Mouse (Mus musculus) retina, postnatal 7 days (tissue): ENCODE measurements around the gene Zfp568.

Source experiments
- DNase-seq: peaks from one replicate; pipeline ENCODE4 v3.0.0-alpha.2; 2012; ENCODE audit warnings: low read depth, low spot score

The Zfp568 gene

GRCm38 (mm10) chr7:29989031-29989430 lies 5.3 kb downstream of the Zfp568 start:
- no peak for DNase-seq

GRCm38 (mm10) chr7:29992698-29993097 lies 8.9 kb downstream of the Zfp568 start:
- DNase-seq, result no peak

DNA sequence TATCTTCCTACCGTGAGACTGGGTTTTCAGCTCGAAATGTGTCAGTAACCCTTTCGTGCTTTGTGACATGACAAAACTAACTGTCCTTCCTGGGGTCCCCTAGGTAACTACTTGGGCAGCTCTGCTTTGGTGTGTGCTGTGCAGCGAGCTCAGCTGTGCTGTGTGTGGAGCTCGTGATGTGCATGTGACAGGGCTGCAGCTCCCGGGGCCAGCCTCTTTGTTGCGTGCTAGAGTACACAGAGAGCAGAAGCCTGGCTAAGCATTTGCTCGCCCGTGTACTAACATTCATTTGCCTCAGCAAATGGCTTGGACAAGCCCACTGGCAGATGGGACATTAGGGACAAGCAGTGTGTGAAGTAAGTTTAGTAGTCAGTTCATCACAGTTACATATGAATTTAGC lies 9.6 kb downstream of the Zfp568 start:
- no peak for DNase-seq

DNA sequence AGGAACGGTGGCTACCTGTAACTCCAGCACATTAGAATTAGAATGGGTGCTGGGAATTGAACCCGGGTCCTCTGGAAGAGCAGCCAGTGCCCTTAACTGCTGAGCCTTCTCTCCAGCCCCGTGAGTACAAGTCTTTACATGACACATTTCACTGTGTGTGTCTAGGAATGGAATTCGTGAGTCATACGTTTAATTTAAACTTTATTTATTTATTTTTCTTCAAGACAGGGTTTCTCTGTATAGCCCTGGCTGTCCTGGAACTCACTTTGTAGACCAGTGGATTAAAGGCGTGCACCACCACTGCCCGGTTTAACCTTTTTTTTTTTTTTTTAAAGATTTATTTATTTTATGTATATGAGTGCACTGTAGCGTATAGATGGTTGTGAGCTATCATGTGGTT lies 11.4 kb downstream of the Zfp568 start:
- no peak for DNase-seq

GRCm38 (mm10) chr7:30000601-30001000 lies 16.8 kb downstream of the Zfp568 start:
- DNase-seq, result no peak

GRCm38 (mm10) chr7:30007601-30008000 lies 23.8 kb downstream of the Zfp568 start:
- no peak for DNase-seq

- no peak for DNase-seq
These were observed 24.4 kb downstream of the Zfp568 start for GRCm38 (mm10) chr7:30008020-30008690.

DNA sequence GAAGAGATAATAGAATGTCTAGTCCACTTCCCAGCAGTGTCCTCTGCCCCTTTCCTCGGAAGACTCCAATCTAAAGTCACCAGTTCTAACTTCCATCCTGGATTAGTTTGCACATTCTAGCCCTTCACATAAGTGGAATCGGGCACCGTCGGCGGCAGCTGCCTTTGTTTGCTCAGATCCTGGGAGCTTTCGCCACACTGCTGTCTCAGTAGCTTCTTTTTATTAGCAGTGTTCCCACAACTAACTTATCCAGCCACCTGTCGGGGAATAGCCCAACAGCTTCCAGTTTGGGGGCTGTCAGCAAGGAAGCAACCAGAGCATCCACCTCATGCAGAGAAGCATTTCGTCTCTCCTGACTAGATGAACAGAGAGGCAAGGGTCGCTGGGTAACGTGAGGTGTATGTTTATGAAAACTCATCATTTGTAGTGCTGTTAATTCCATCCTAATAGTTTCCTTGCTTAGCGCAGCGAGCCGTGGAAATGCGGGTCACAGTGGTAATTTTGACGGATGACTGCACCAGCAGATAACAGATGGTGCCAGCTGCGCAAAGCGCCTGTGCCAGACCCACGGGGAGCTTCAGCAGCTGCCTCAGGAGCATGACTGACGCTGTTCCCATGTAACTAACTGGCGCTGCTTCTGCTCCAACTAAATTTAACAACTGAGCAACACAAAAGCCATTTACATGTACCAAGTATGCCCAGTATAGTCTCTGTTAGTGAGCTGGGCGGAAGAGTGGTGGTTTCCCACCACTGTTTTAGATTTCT lies 25.7 kb downstream of the Zfp568 start:
- peak; percentile 56 for DNase-seq

- no peak for DNase-seq
These were observed 26.9 kb downstream of the Zfp568 start for GRCm38 (mm10) chr7:30010551-30011195.

- DNase-seq, result peak; percentile 60
These were observed 29.2 kb downstream of the Zfp568 start for GRCm38 (mm10) chr7:30012956-30013363.

- no peak for DNase-seq
These were observed 33.5 kb downstream of the Zfp568 start for GRCm38 (mm10) chr7:30017226-30017625.

- no peak for DNase-seq
These were observed 35.8 kb downstream of the Zfp568 start for GRCm38 (mm10) chr7:30019543-30019942.

- DNase-seq, result no peak
These were observed 39.6 kb downstream of the Zfp568 start for GRCm38 (mm10) chr7:30023324-30023723.

DNA sequence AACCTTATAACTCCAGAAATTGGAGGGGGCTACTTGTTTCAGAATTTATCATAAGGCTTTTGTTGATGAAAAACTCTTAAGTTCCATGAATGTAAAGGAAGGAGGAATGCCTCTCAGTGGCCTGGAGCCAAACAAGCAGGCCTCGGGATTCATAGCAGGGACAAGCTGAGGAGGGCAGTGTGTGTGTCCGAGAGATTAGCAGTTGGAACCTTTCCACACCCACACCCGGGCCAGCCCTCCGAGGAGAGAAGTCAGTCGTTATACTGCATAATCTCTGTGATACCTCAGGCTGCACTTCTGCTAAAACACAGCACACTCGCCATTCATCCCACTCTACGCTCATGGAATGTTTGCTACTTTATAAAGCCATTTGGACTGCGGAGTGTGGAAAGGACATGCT lies 40.0 kb downstream of the Zfp568 start:
- no peak for DNase-seq

DNA sequence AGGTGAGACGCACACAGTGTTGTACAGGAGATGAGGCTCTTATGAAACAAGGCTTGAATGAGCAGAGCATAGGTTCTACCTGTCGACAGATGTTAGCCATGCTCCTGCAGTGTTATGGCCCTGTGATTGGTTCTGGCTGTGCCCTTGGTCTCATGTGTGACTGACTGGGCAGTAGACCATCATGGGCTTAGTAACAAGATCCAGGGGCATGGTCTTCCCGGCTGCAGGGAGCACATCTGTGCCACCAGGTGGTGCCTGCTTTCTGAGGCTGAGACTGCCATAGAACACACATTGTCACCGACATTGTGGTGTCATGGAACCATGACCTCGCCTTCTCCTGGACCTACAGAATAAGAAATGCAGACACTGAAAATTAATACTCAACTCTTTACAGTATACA lies 41.6 kb downstream of the Zfp568 start:
- no peak for DNase-seq

DNA sequence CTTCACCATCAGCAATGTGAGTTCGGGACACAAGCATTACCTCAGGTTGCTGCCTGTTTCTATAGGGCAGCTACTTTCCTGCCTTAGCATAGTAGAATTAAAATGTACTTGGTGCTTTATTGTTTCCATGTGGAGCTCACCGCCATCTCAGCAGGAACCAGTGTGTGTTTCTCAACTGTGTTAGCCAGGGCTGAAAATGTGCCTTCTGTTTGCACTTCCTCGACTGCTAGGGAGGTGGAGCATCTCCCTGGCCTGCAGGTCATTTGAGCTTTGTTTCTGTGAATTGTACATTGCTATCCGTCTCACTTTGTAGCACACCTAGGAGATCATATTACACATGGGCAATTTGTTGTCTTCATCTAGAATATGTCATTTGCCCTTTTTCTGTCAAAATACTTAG lies 43.6 kb downstream of the Zfp568 start:
- DNase-seq, result no peak

GRCm38 (mm10) chr7:30028572-30028971 lies 44.8 kb downstream of the Zfp568 start:
- no peak for DNase-seq

- DNase-seq, result no peak
These were observed 46.9 kb downstream of the Zfp568 start for GRCm38 (mm10) chr7:30030677-30031076.

DNA sequence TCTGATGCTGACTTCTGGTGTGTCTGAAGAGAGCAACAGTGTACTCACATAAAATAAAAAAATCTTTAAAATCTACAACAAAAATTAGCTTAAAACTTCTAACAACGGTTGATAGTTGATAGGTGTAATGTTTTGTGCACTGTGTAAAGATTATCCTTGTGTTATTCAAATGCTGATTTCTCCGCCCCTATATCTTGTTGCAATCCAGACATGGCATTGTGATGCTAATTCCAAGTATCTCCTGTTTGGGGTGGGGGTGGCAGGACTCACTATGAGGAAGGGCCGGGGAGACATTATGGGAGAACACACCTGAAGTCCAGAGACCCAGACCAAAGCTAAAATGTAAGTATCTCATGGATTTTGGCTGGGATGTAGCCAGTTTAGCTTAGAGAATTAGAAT lies 47.6 kb downstream of the Zfp568 start:
- DNase-seq, result no peak

GRCm38 (mm10) chr7:30034331-30034730 lies 50.6 kb downstream of the Zfp568 start:
- no peak for DNase-seq

DNA sequence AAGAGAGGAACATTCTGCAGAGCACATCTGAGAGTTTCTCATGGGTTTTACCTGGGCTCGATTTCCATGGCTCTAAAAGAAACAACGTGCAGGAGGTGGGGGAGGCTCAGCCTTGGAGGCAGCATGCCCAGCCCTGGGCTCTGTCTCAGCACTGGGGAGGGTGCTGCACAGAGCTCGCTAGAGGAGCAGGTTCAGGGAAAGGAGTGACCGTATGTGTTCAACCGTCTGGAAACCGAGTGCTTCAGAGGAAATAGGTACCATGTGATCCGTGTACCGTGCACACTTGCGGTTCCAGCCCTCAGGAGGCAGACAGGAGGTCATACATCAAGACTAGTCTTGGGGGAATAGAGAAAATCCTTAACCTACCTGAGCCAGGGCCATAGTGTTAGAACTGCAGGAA lies 60.6 kb downstream of the Zfp568 start:
- no peak for DNase-seq

DNA sequence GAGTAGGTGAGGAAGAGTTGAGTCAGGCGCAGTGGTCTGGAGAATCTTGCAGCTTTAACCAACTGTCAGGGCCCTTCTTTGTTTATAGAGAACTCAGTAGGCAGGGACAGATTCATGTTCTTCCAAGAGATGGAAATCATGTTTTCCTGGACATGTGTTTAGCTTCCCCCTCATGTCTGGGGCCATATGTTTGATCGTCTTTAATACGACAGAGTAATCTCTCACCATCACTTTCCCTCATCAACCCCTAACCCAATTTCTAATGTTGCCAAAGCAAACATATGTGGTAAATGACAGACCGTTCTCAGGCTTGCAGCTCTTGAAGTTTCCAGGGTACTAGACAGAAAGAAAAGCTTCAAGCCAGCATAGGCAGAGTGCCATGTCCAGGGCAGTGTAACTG lies 64.4 kb downstream of the Zfp568 start:
- DNase-seq, result no peak
